Mouse (Mus musculus) liver, postnatal 0 days (tissue): ENCODE measurements around the gene Cfap20. TPM values are rescaled to one million over a fixed set of nuclear protein-coding genes. Genes with fewer than 3 reads are reported as not detected.

ENCODE experiments used
- ATAC-seq: fragments of 200-750 bp; cut with Nextera tagmentation; 2 replicates; pipeline ENCODE4 v1.8.0; 2017; ENCODE audit warnings: mild to moderate bottlenecking, moderate library complexity
- DNase-seq: peaks from one replicate; pipeline ENCODE4 v3.0.0-alpha.2; 2016
- H3K27ac ChIP-seq: fragments of 300-500 bp; sonication (generic); 2 replicates; pipeline ENCODE4 v1.5.1; 2014; ENCODE audit warnings: antibody characterized with exemption, moderate library complexity, mild to moderate bottlenecking, low read depth
- H3K27me3 ChIP-seq: fragments of 300-500 bp; sonication (generic); 2 replicates; pipeline ENCODE4 v1.6.1; 2014; ENCODE audit warnings: low read length, control low read depth, mixed read lengths; ENCODE audit not compliant: insufficient read depth
- H3K36me3 ChIP-seq: fragments of 300-500 bp; sonication (generic); replicated peaks from 2 replicates; pipeline ENCODE4 v1.6.1; 2014; ENCODE audit warnings: mild to moderate bottlenecking, control low read depth, low read length, moderate library complexity, mixed read lengths; ENCODE audit not compliant: insufficient read depth
- H3K4me1 ChIP-seq: fragments of 300-500 bp; sonication (generic); 2 replicates; pipeline ENCODE4 v1.6.1; 2014; ENCODE audit warnings: antibody characterized with exemption, mild to moderate bottlenecking, control low read depth; ENCODE audit not compliant: insufficient read depth
- H3K4me2 ChIP-seq: fragments of 300-500 bp; sonication (generic); 2 replicates; pipeline ENCODE4 v1.6.1; 2014; ENCODE audit warnings: low read depth, mild to moderate bottlenecking, low read length, moderate library complexity, mixed read lengths
- H3K4me3 ChIP-seq: fragments of 300-500 bp; sonication (generic); 2 replicates; pipeline ENCODE4 v1.5.1; 2014; ENCODE audit warnings: low read depth, low read length
- H3K9ac ChIP-seq: fragments of 300-500 bp; sonication (generic); replicated peaks from 2 replicates; pipeline ENCODE4 v1.6.1; 2014; ENCODE audit warnings: mild to moderate bottlenecking, moderate library complexity
- H3K9me3 ChIP-seq: fragments of 300-500 bp; sonication (generic); 2 replicates; pipeline ENCODE4 v1.6.1; 2016; ENCODE audit warnings: mild to moderate bottlenecking, control low read depth, low read length, mixed read lengths
- CTCF ChIP-seq: sonication (generic); IDR thresholded peaks from 2 replicates; pipeline ENCODE4 v1.5.1; 2016; ENCODE audit warnings: antibody characterized with exemption, low read depth
- EP300 ChIP-seq: IDR thresholded peaks from 2 replicates; pipeline ENCODE4 v1.6.1; 2016; ENCODE audit warnings: antibody characterized with exemption, low read depth, mild to moderate bottlenecking
- WGBS: fragments of 180-500 bp; shearing (Covaris S2); extraction: QIAGEN DNeasy Blood & Tissue Kit; methylation state at CpG from one replicate; pipeline ENCODE4 v1.1.7; 2014; ENCODE audit not compliant: insufficient replicate concordance; 5-methylcytosine and 5-hydroxymethylcytosine counted together
- polyA plus RNA-seq: library from polyadenylated mRNA; unstranded; fragments of >200 nt; fragmentation: Nextera tagmentation; extraction: Ambion mirVana; gene quantifications from 2 replicates; pipeline ENCODE4 v1.2.1, GENCODE M21; 2015

The Cfap20 gene
- polyA plus RNA-seq, 1 experiment from 2014 or later: 33.1 TPM

GRCm38 (mm10) chr8:95375374-95375930 is 59.2 kb downstream of the Cfap20 start:
- H3K4me2 ChIP-seq: no peak overlapping the region
- 76% methylated on average over 7 of the region's 7 CpGs for WGBS
- DNase-seq (no peak), ATAC-seq (no peak)
- no peak overlapping the region for H3K9ac ChIP-seq
- no peak overlapping the region for H3K27ac ChIP-seq
- H3K27me3 ChIP-seq: no peaks in the 10 kb centered on the region
- no peaks in the 10 kb centered on the region for H3K9me3 ChIP-seq
- TF ChIP-seq EP300 (no peak), CTCF (no peak)
- no peaks in the 10 kb centered on the region for H3K36me3 ChIP-seq
- H3K4me1 ChIP-seq: peaks cover 7% of the 10 kb centered on the region; the same call in 1 of the 2 replicates
- no peak overlapping the region for H3K4me3 ChIP-seq

- ATAC-seq (no peak), DNase-seq (no peak)
- Histone ChIP-seq H3K4me3 (no peak overlapping the region), H3K27ac (no peak overlapping the region), H3K4me2 (no peak overlapping the region), H3K4me1 (peaks cover 7% of the 10 kb centered on the region; the same call in 1 of the 2 replicates), H3K27me3 (no peaks in the 10 kb centered on the region), H3K9ac (no peak overlapping the region), H3K36me3 (no peaks in the 10 kb centered on the region), H3K9me3 (no peaks in the 10 kb centered on the region)
- 64% methylated on average over 3 of the region's 3 CpGs for WGBS
- TF ChIP-seq CTCF (no peak), EP300 (no peak)
Observed at GRCm38 (mm10) chr8:95374429-95374828, 60.2 kb downstream of the Cfap20 start.

- 57% methylated on average over 12 of the region's 12 CpGs for WGBS
Observed at GRCm38 (mm10) chr8:95373389-95374002, 61.2 kb downstream of the Cfap20 start.

More at GRCm38 (mm10) chr8:95373389-95374002, 61.2 kb downstream of the Cfap20 start:
- Histone ChIP-seq H3K27me3 (no peaks in the 10 kb centered on the region), H3K4me1 (peaks cover 7% of the 10 kb centered on the region; the same call in 1 of the 2 replicates), H3K27ac (no peak overlapping the region), H3K36me3 (no peaks in the 10 kb centered on the region), H3K4me2 (no peak overlapping the region), H3K9ac (no peak overlapping the region), H3K4me3 (no peak overlapping the region), H3K9me3 (no peaks in the 10 kb centered on the region)
- TF ChIP-seq EP300 (no peak), CTCF (no peak)
- ATAC-seq (no peak), DNase-seq (no peak)

Other genes with a start within 250 kb of the Cfap20 start
- gene Kifc3, start 232.1 kb downstream of the Cfap20 start, polyA plus RNA-seq: 5.3 and 5.4 TPM in 2 replicates
- 0.08 and 0.29 TPM in 2 replicates for gene Cngb1, start 128.3 kb downstream of the Cfap20 start, polyA plus RNA-seq
- gene Tepp, start 124.3 kb downstream of the Cfap20 start, polyA plus RNA-seq: not detected in 2 replicates
- 0.94 and 0.97 TPM in 2 replicates for gene Zfp319, start 102.9 kb downstream of the Cfap20 start, polyA plus RNA-seq
- gene Usb1, start 102.6 kb downstream of the Cfap20 start, polyA plus RNA-seq: 10.9 and 12.0 TPM in 2 replicates
- 0.66 and 0.76 TPM in 2 replicates for gene Mmp15, start 82.6 kb downstream of the Cfap20 start, polyA plus RNA-seq
- gene Csnk2a2, start 55.2 kb upstream of the Cfap20 start, polyA plus RNA-seq: 3.8 and 4.7 TPM in 2 replicates
- not detected in 2 replicates for gene Ccdc113, start 99.2 kb upstream of the Cfap20 start, polyA plus RNA-seq
- gene Prss54, start 141.5 kb upstream of the Cfap20 start, polyA plus RNA-seq: not detected in 2 replicates
- gene Gins3, start 198.6 kb upstream of the Cfap20 start, polyA plus RNA-seq: 3.9 and 5.1 TPM in 2 replicates
- 0.48 and 0.92 TPM in 2 replicates for gene Ndrg4, start 242.1 kb upstream of the Cfap20 start, polyA plus RNA-seq